Mouse (Mus musculus) spleen, adult 18-20 months (tissue): Measurements from ENCODE around the gene Prkd2.

Experiments used
- DNase-seq, 2 experiments: peaks; one replicate each; pipeline ENCODE4 v3.0.0; 2022; ENCODE audit warnings: mixed read lengths in 2 of 2

The Prkd2 gene

DNA sequence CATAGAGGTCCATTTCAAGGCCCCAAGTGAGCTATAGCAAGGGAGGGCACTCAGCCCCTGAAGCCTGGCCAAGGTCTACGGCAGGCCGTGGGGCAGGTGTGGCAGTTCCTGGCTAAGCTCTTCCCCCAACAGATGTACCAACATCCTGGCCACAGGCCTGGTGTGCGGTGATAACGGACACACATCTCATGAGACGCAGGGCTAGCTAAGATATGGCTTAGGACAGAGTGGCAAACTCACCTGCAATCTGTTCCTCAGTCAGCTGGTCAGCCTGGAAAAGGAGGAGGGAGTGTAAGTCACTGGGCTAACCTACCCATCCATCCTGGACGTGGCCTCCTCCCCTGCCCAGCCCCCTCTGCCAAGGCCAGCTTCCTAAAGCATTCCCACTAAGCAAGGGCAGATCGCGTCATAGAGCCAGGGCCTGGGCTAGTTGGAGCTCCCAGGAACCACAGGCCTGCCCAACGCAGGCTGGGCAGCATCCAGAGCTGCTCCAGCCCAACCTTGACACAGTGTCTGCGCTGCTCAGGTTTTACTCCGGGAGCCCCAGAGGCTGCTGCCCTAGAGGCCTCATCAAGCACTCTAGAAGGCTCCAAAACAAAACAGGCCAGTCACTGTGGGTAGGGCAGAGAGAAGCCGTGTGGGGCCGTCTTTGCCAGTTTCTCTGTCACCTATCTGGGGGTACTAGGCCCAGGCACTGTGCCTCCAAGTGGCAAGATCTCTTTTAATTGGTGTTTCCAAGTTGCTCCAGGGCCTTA, 76.9 kb downstream of the Prkd2 start:
- DNase-seq, result no peak
